Mouse (Mus musculus): Measurements from ENCODE around the gene Iqgap3.

Gene Iqgap3

GRCm38 (mm10) chr3:88138336-88139242, 56.8 kb downstream of the Iqgap3 start:
- DNase-seq (ENCODE audit: low spot score in 2 of 2): peak; percentile 94 to 95

GRCm38 (mm10) chr3:88139243-88140177, 57.7 kb downstream of the Iqgap3 start:
- DNase-seq (ENCODE audit: low spot score in 2 of 2): peak in 1 of 2 experiments; percentile 49

- no peak for DNase-seq (ENCODE audit: low spot score in 2 of 2)
These were observed 58.6 kb downstream of the Iqgap3 start for GRCm38 (mm10) chr3:88140178-88140902.

DNA sequence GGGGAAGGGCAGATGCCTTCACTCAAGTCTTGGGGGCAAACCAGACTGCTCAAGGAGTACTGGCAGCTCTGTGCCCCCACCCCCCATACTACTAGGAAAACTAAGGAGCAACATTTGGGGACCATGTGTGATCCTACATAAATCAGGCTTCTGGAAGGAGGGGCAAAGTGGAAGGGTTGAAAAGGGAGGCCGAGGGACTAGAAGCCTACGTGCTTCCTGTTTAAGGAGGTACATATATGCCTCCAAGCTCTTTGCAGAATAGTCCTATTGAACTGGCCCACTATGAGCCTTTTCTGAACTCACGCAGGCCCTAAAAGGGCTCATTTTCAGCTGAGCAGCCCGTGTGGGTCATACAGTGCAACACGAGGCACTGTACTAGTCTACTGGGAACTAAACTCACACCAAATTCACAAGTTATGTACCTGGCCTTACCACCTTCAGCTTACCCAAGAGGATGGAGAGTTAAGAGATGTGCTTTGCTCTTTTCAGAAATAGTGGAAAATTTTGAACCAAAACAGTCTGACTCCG, 59.2 kb downstream of the Iqgap3 start:
- DNase-seq (ENCODE audit: low spot score in 2 of 2): no peak

DNA sequence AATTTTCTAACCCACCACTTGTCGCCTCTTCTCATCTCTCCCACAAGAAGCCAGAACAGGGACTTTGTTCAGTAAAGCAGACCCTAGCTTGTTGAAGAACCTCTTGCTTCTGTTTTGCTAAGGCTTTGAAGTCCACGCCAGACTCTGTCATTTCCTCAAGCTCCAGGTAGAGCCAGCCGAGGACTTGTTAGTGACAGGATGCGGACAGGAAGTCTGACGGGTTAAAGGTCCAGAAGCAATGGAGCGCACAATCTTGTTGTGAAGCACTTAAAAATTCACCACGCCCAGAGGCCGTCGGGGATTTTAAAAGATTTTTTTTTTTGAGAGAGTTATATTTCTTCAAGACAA, 59.6 kb downstream of the Iqgap3 start:
- no peak for DNase-seq (ENCODE audit: low spot score in 2 of 2)

DNA sequence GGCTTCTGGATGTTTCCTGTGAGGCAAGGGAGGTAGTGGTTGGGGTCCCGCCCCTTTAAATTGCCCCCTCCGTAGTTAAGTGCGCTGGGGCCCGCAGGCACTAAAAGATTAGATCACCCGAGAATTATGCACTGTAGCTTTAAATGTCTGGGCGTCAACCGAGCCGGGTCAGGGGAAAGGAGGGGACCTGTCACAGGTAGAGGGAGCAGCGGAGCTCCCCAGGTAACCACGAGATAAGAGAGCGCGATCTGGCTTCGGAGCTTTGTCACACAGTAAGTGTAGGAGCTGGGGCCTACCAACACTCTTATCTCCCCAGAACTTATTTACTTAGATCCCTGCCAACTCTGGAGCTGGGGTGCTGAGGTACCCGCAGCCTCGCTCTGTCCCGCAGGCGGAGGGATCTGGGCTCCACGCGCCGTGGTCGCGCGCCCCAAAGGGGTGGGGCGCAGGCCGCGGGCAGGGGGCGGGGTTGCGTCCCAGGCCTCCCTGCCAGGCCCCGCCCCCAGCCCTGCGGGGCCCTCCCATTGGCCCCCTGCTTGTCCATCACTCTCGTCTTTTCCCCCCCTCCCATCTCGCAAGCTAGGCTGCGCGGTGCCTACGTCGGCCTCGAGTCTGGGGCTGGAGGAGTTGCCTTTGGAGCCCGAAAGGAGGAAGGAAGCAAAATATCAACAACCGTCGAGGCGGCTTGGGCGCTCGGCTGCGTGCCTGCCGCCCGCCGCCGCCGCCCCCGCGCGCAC, 60.2 kb downstream of the Iqgap3 start, which contains the start of gene Mef2d:
Gene Mef2d, plus strand, starts transcription at position 586 of the 737 bp plus-strand sequence.
- peak; percentile 90 to 92 for DNase-seq (ENCODE audit: low spot score in 2 of 2)

- DNase-seq (ENCODE audit: low spot score in 2 of 2): no peak
These were observed 60.8 kb downstream of the Iqgap3 start for GRCm38 (mm10) chr3:88142546-88142915.

- DNase-seq (ENCODE audit: low spot score in 2 of 2): peak in 1 of 2 experiments; percentile 61
These were observed 61.4 kb downstream of the Iqgap3 start for GRCm38 (mm10) chr3:88142916-88143771.

DNA sequence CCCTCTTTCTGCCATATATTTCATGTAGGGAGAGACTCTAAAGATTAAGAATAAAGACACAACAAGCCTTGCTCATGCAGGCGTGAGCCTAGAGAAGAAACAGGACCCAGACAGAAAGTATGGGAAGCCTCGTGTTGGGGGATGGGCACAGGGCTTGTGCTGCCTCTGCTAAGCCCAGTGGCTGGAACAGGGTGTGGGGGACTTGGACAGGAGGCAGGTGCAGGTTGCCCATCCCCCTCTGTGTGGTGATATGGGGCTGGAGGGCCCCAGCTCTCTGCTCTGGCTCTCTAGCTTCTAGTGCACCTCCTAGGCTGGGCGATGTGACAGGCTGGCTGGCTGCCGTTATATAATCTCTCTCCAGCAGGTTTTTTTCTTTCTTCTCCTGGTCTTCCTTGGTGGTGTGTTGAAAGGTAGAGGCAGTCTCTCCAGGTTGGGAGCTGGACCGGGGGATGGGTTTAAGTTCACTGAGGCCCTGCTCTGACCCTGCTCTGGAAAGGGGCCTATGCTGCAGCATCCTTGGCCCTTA, 62.3 kb downstream of the Iqgap3 start:
- DNase-seq (ENCODE audit: low spot score in 2 of 2): peak in 1 of 2 experiments; percentile 41

DNA sequence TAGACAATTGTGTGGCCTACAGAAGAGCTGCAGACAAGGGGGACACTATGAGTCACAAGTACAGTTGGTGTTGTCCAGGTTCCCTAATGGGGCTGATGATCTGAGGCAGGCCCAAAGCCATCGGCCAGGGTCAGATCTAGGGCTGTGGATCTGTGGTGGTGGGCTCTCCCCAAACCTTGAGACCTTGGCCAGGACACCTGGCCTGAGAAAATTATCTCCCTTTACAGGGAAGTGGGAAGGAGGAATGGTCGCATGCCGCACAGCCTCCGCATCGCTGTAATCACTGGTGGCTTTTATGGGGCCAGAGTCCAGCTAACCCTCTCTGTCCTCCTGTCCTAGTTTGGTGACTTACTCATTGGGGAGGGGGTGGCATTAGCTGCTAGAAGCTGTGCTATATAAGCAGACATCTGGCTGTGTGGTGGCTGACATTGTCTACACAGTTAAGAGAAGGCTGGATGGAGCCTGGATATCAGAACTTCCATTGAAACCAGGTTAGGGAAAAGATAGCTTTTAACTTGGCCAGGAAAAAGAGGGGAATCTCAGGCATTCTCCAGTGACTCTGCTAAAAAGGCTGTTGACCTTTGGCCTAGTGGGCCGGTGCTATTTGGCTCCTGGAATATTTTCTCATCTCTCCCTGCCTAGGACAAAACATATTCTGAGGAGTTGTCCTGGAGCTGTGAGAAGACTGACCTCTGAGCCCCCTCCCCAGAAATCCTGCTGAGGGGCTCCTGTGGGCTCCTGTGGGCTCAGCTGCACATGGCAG, 63.1 kb downstream of the Iqgap3 start:
- DNase-seq (ENCODE audit: low spot score in 2 of 2): no peak

GRCm38 (mm10) chr3:88145411-88145782, 63.6 kb downstream of the Iqgap3 start:
- no peak for DNase-seq (ENCODE audit: low spot score in 2 of 2)

GRCm38 (mm10) chr3:88145952-88146351, 64.2 kb downstream of the Iqgap3 start:
- DNase-seq (ENCODE audit: low spot score in 2 of 2): no peak

- no peak for DNase-seq (ENCODE audit: low spot score in 2 of 2)
These were observed 64.8 kb downstream of the Iqgap3 start for GRCm38 (mm10) chr3:88146376-88147112.

- no peak for DNase-seq (ENCODE audit: low spot score in 2 of 2)
These were observed 65.7 kb downstream of the Iqgap3 start for GRCm38 (mm10) chr3:88147444-88147843.

DNA sequence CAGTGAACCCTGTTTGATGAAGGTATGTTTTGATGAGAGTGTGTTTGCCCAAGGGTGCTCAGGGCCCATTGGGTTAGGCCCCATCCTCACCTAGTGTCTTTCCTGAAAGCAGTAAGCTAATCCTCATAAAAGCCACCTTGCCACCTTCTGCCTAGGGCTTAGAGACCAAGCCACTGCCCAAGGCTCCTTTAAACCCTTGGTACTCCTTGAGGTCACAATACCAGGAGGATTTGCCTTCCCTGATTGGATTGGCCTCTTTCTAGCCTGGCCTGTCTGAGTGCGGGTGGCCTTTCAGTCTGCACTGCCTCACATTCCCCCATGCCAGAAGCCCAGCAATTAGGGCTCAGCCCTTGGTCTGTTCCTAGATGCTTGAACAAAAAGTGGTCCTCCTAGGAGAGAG, 66.1 kb downstream of the Iqgap3 start:
- no peak for DNase-seq (ENCODE audit: low spot score in 2 of 2)

DNA sequence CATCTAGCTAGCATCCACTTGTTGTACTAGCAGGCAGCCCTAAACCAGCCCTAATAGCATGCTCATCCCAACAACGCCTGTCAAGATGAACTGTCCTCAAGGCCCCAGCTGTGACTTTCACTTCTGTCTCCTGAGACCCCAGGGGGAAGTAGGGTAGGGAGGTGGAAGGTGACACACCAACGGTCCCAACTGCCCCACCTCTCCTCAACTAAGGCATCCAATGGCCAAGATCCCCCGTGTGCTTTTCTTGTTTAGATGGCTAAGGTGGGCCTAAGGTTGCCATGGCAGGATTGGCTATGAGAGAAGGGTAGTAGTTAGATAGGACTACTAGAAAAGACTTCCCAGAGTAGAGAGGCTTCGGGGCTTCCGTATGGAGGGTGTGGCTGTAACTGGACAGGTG, 66.6 kb downstream of the Iqgap3 start:
- no peak for DNase-seq (ENCODE audit: low spot score in 2 of 2)

DNA sequence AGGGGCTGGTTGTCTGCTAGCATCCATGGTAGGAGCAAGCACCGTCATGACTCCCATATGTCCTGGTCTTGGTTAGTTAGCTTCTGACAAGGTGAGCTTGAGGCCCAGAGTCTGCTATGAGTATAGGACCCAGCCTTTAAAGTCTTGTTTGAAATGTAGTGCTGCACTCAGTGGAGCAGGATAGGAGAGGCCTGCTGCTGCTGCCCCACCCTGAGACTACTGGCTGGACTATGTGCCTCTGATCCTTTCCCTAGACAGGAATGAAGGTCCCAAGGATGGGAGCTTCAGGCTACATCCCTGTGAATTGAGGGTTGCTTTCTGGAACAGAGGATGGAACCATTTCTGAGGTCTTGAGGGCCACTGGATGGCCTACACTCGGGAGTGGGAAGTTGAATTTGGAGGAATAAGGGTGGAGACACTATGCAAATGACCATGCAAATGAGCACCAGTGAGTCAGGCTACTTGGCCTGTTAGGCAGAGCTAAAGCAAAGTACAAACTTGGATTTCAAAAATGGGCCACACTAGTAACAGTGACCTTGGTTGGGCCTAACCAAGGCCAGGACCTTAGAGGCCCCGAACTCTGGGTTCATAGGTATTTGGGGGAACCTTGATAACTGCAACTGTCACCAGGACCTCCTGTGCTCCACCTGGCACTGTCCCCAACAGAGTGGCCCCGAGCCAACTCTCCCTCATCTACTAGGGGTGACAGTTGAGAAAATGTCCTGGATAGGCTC, 67.2 kb downstream of the Iqgap3 start:
- no peak for DNase-seq (ENCODE audit: low spot score in 2 of 2)

All from frontal cortex, postnatal 14 days (tissue).